Mouse (Mus musculus) c-Kit-negative CD71-positive TER-119-positive erythroid progenitor cells, embryonic 14.5 days (primary cell): ENCODE measurements around the gene Tas2r105.

Experiments used
- DNase-seq: peaks from one replicate; pipeline ENCODE4 v3.0.0-alpha.2; 2013; ENCODE audit warnings: low read depth, low spot score

Tas2r105 gene

DNA sequence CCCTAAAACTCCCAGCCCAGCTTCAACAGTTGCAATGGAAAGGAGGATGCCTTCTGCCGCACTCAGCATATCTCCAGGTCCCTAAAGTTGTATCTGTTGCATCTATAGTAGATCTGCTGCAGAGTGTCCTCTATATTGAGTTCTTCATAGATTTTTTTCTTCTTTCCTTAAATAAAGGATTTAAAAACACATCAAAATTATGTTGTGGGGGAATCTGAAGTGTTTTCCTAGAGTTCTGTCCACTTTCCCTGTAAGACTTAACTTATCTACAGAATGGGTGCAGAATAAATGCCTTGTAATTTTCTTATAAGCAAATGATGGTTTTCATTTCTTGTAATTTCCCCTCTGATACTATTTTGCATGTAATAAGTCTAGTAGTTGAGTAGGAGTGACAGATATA, at the start of gene Tas2r105:
Gene Tas2r105, minus strand, starts transcription at position 101 of the 400 bp plus-strand sequence.
- no peak for DNase-seq

DNA sequence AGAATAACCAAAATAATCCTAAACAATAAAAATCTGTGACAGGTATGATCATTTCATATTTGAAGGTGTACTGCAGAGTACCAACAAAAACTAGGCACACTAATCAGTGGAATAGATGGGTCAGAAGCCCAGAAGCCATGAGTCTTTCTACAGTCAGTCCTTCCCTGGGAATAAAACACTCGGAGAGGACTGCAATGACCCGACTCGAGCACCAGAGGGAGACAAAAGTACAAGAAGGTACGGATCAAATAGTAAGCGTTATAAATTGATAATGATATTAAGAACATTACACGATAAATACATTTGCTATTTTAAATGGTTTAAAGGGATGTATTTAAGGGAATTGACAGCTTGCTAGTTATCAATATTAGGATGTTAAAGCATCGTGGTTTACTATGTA, 25.5 kb upstream of the Tas2r105 start:
- no peak for DNase-seq

DNA sequence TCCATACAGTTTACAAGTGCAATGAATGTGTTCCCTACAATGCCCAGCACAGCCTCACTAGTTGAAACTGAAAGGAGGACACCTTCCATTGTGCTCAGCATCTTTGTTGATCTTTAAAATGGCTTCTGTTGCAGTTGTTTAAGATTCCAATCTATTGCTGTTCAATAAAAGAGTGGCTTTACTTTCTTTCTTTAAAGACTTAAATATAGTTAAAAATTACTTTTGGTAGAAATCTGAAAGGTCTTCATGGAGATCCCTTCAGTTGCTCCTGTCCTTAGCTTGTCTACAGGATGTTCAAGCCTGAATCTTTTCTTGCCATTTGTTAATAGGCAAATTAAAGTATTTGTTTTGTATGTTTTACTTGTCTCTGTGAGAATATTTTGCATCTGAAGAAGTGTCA, 2.7 kb upstream of the Tas2r105 start, which contains the start of gene Tas2r114:
Gene Tas2r114, minus strand, starts transcription at position 101 of the 400 bp plus-strand sequence.
- no peak for DNase-seq

DNA sequence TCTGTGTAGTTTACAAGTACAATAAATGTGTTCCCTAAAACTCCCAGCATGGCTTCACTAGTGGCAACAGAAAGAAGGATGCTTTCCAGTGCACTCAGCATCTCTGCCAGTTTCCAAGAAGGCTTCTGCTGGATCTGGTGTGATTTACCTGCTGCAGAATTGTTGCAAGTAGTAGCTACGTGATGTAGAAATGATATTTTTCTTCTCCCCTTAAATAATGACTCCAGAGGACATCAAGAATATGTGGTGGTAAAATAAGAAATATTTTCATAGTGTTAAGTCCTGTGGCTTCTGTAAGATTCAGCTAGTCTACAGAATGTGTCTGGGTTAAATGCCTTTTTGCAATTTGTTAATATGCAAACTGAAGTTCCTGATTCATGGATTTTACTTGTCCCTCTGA, 1.7 kb downstream of the Tas2r105 start, which contains the start of gene Tas2r104:
Gene Tas2r104, minus strand, starts transcription at position 101 of the 400 bp plus-strand sequence.
- DNase-seq, result no peak

DNA sequence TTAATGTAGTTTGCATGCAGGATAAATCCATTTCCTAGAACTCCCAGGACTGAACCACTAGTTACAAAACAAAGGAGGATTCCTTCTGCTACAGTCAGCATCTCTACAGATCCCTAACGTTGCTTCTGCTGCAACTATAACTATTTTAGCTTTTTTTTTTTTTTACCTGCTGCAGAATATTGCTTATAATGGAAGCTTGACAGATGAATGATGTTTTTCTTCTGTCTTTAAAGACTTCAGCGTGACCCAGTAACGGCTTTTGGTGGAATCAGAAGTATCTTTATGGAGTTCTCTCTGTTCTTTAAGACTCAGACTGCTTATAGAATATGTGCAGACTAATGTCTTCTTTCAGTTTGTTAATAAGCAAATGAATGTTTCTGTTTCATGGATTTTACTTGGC, 8.5 kb downstream of the Tas2r105 start, which contains the start of gene Tas2r106:
Gene Tas2r106, minus strand, starts transcription at position 101 of the 400 bp plus-strand sequence.
- no peak for DNase-seq

DNA sequence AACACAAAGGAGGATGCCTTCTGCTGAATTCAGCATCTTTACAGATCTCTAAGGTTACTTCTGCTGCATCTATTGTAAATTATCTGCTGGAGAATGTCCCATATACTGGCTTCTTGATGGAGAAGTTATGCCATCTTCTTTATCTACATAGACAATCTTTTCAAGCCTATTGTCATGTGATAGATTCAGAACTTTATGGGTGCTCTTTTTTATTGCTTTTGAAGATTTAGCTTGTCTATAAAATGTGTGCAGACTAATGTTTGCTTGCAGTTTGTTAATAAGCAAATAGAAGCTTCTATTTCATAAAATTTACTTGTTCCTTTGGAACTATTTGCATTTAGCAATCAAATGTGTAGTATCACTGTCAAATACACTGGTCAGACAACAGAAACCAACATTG, 27.2 kb downstream of the Tas2r105 start, which contains the start of gene Tas2r107:
Gene Tas2r107, minus strand, starts transcription at position 101 of the 400 bp plus-strand sequence.
- no peak for DNase-seq
